Mouse (Mus musculus) common myeloid progenitor, adult 5-6 weeks (primary cell): Measurements from ENCODE around the gene Ndufaf2. TPM values are rescaled to one million over a fixed set of nuclear protein-coding genes. Genes with fewer than 3 reads are reported as not detected.

Experiments used
- ATAC-seq: replicated peaks from 2 replicates; pipeline ENCODE4 v1.8.0; 2016; ENCODE audit warnings: low read depth, mild to moderate bottlenecking, moderate TSS enrichment, inconsistent platforms; ENCODE audit not compliant: poor library complexity, severe bottlenecking
- total RNA-seq: library from RNA; stranded (forward); fragments of 200-1000, 187-1606 nt; gene quantifications from 2 replicates; pipeline ENCODE4 v1.2.3, GENCODE M21; 2017

Gene Ndufaf2
- total RNA-seq, 1 experiment from 2014 or later, result 56.9 TPM

- no peak for ATAC-seq
These were observed 181.4 kb downstream of the Ndufaf2 start for GRCm38 (mm10) chr13:107976886-107977656.

- no peak for ATAC-seq
These were observed 186.0 kb downstream of the Ndufaf2 start for GRCm38 (mm10) chr13:107972451-107972850.

GRCm38 (mm10) chr13:107971868-107972267 is 186.6 kb downstream of the Ndufaf2 start:
- ATAC-seq, result no peak

GRCm38 (mm10) chr13:107970422-107971142 is 187.8 kb downstream of the Ndufaf2 start:
- ATAC-seq, result no peak

GRCm38 (mm10) chr13:107969961-107970391 is 188.4 kb downstream of the Ndufaf2 start:
- no peak for ATAC-seq

- no peak for ATAC-seq
These were observed 193.8 kb downstream of the Ndufaf2 start for GRCm38 (mm10) chr13:107964616-107965015.

- ATAC-seq, result no peak
These were observed 195.0 kb downstream of the Ndufaf2 start for GRCm38 (mm10) chr13:107963471-107963870.

- ATAC-seq, result no peak
These were observed 195.7 kb downstream of the Ndufaf2 start for GRCm38 (mm10) chr13:107962741-107963140.

- no peak for ATAC-seq
These were observed 196.5 kb downstream of the Ndufaf2 start for GRCm38 (mm10) chr13:107961972-107962371.

GRCm38 (mm10) chr13:107961501-107961900 is 196.9 kb downstream of the Ndufaf2 start:
- ATAC-seq, result no peak

GRCm38 (mm10) chr13:107960549-107960948 is 197.9 kb downstream of the Ndufaf2 start:
- no peak for ATAC-seq

GRCm38 (mm10) chr13:107959891-107960290 is 198.5 kb downstream of the Ndufaf2 start:
- ATAC-seq, result no peak

- ATAC-seq, result no peak
These were observed 202.2 kb downstream of the Ndufaf2 start for GRCm38 (mm10) chr13:107956246-107956645.

GRCm38 (mm10) chr13:107955327-107956110 is 202.9 kb downstream of the Ndufaf2 start:
- peak; percentile 91 for ATAC-seq

GRCm38 (mm10) chr13:107954445-107955261 is 203.8 kb downstream of the Ndufaf2 start:
- ATAC-seq, result no peak; the same call in 1 of the 2 replicates

- ATAC-seq, result 0 out of 2 replicates have a peak, but pooled peaks have one; percentile 22
These were observed 204.4 kb downstream of the Ndufaf2 start for GRCm38 (mm10) chr13:107954100-107954444.
